ENCODE assay signal across 8 mouse cellular contexts in the genomic region with DNA sequence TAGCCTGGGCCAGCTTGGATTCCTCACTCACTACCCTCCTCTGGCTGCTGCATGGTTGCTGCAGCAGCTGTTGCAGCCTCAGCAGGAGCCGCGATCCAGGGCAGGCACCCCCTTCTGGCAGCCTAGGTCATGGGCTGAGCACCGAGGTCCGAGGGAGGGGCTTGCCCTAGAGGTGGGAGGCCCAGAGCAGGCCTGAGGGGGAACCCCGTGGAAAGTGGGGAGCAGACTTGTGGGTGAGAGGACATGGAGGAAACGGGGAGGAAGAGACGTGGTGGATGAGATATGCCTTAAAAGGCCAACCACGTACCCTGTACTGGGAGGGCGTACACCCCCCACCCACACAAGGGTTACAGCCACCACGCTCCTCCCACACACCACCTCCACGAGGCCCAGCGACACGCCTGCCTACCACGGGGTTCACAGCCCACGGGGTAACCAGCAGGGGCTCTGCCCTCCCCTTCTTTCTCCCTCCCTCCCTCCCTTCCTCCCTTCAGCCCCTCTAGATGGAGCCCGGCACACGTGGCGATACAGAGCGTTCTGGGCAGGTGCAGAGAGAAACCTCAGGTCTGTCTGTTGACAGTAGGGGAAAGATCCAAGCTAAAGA.
DNase-seq lines count a peak whose midpoint lies in the region; ATAC-seq and TF ChIP-seq lines count a peak whose summit lies in the region.

No protein-coding gene starts in this region.

- peak overlapping the region; percentile 29; the same call in 1 of the 2 replicates for H3K9ac ChIP-seq in embryonic facial prominence, embryonic 11.5 days (replicated peaks; ENCODE audit: low read length)
- H3K9ac ChIP-seq in hindbrain, postnatal 0 days (replicated peaks; ENCODE audit: low read length) = no peak overlapping the region
- H3K9ac ChIP-seq in stomach, embryonic 16.5 days (ENCODE audit: low read length) = peak overlapping the region; percentile 54; the same call in 1 of the 2 replicates

- intact Hi-C loops in left cerebral cortex, postnatal 4 days (cut with DNase I) = no loop called here

- peak; percentile 63 for ATAC-seq in embryonic facial prominence, embryonic 11.5 days (replicated peaks; ENCODE audit: insufficient number of reproducible peaks, low FRiP score, low TSS enrichment, low read depth)
- peak; percentile 75 for ATAC-seq in hindbrain, postnatal 0 days
- ATAC-seq in megakaryocyte-erythroid progenitor cell, adult 5-6 weeks (replicated peaks; ENCODE audit: low FRiP score, low TSS enrichment, poor library complexity, severe bottlenecking) = peak; percentile 90
- peak; percentile 38; the same call in 1 of the 2 replicates for ATAC-seq in stomach, embryonic 16.5 days (ENCODE audit: insufficient read depth, low FRiP score)

- H3K9me3 ChIP-seq in embryonic facial prominence, embryonic 11.5 days (replicated peaks; ENCODE audit: control insufficient read depth, low read length) = no peaks in the 10 kb centered on the region
- no peaks in the 10 kb centered on the region for H3K9me3 ChIP-seq in hindbrain, postnatal 0 days (ENCODE audit: low read length)
- no peaks in the 10 kb centered on the region for H3K9me3 ChIP-seq in stomach, embryonic 16.5 days (replicated peaks; ENCODE audit: control insufficient read depth, low read length)

- no peak overlapping the region for H3K27ac ChIP-seq in embryonic facial prominence, embryonic 11.5 days (replicated peaks; ENCODE audit: low read depth, low read length)
- peak overlapping the region; percentile 72 for H3K27ac ChIP-seq in hindbrain, postnatal 0 days
- peak overlapping the region; percentile 71 for H3K27ac ChIP-seq in stomach, embryonic 16.5 days (ENCODE audit: low read length)

- peaks cover 6% of the 10 kb centered on the region for H3K4me1 ChIP-seq in embryonic facial prominence, embryonic 11.5 days (ENCODE audit: control insufficient read depth, insufficient read depth, low read length)
- H3K4me1 ChIP-seq in hindbrain, postnatal 0 days (ENCODE audit: insufficient read depth, low read length) = no peaks in the 10 kb centered on the region; the same call in none of the 2 replicates
- peaks cover 42% of the 10 kb centered on the region for H3K4me1 ChIP-seq in stomach, embryonic 16.5 days (ENCODE audit: control insufficient read depth, insufficient read depth, low read length)

- peaks cover 3% of the 10 kb centered on the region; the same call in 1 of the 2 replicates for H3K36me3 ChIP-seq in embryonic facial prominence, embryonic 11.5 days (replicated peaks; ENCODE audit: control insufficient read depth, insufficient read depth, low read depth, low read length)
- H3K36me3 ChIP-seq in hindbrain, postnatal 0 days (ENCODE audit: insufficient read depth, low read length) = peaks cover 24% of the 10 kb centered on the region
- peaks cover 13% of the 10 kb centered on the region for H3K36me3 ChIP-seq in stomach, embryonic 16.5 days (ENCODE audit: control insufficient read depth, insufficient read depth, low read length)

- H3K4me2 ChIP-seq in embryonic facial prominence, embryonic 11.5 days (ENCODE audit: low read depth, low read length) = peak overlapping the region; percentile 17
- no peak overlapping the region for H3K4me2 ChIP-seq in hindbrain, postnatal 0 days (ENCODE audit: low read depth, low read length)
- H3K4me2 ChIP-seq in stomach, embryonic 16.5 days (ENCODE audit: low read depth, low read length) = no peak overlapping the region

- no peaks in the 10 kb centered on the region for H3K27me3 ChIP-seq in embryonic facial prominence, embryonic 11.5 days (ENCODE audit: control insufficient read depth, insufficient read depth, low read length)
- H3K27me3 ChIP-seq in hindbrain, postnatal 0 days (ENCODE audit: insufficient read depth, low read length) = no peaks in the 10 kb centered on the region
- H3K27me3 ChIP-seq in stomach, embryonic 16.5 days (ENCODE audit: control insufficient read depth, insufficient read depth, low read length) = no peaks in the 10 kb centered on the region

- WGBS in embryonic facial prominence, embryonic 11.5 days = 12% methylated on average over 19 of the region's 19 CpGs
- 6% methylated on average over 18 of the region's 19 CpGs for WGBS in hindbrain, postnatal 0 days
- 21% methylated on average over 19 of the region's 19 CpGs for WGBS in stomach, embryonic 16.5 days

- DNase-seq in left cerebral cortex, postnatal 4 days = peak; percentile 40
- DNase-seq in left cerebral cortex, adult 8-10 months (ENCODE audit: low spot score in 2 of 2) = no peak
- DNase-seq in embryonic facial prominence, embryonic 11.5 days (ENCODE audit: low spot score) = peak; percentile 40
- DNase-seq in hindbrain, postnatal 0 days (ENCODE audit: low spot score) = peak; percentile 50
- DNase-seq in frontal cortex, postnatal 25 days (ENCODE audit: low spot score in 2 of 2) = no peak
- DNase-seq in ovary, postnatal 10 days (ENCODE audit: low spot score) = no peak

- TF ChIP-seq CTCF in hindbrain, postnatal 0 days (IDR thresholded peaks at IDR 0.05; ENCODE audit: low read depth) = peak; percentile 49

- H3K4me3 ChIP-seq in embryonic facial prominence, embryonic 11.5 days (ENCODE audit: low read depth, low read length) = no peak overlapping the region
- H3K4me3 ChIP-seq in hindbrain, postnatal 0 days (ENCODE audit: low read length) = no peak overlapping the region
- H3K4me3 ChIP-seq in stomach, embryonic 16.5 days (replicated peaks; ENCODE audit: low read length) = no peak overlapping the region

Comparison
In these comparisons a context has a peak if more than half of its experiments do, and no peak if none do; other contexts are left out.
1. DNase-seq: peak in left cerebral cortex, postnatal 4 days (single experiment), embryonic facial prominence, embryonic 11.5 days (single experiment) and hindbrain, postnatal 0 days (single experiment); none in left cerebral cortex, adult 8-10 months (0 of 2), frontal cortex, postnatal 25 days (0 of 2) and ovary, postnatal 10 days (single experiment).
2. ATAC-seq: peak in every context shown above with its lines; median percentile 90 in megakaryocyte-erythroid progenitor cell, adult 5-6 weeks; 75 in hindbrain, postnatal 0 days; 63 in embryonic facial prominence, embryonic 11.5 days; 38 in stomach, embryonic 16.5 days.